Mouse (Mus musculus) lung, postnatal 0 days (tissue): ENCODE data around the gene Mpzl3. TPM values are rescaled to one million over a fixed set of nuclear protein-coding genes. Genes with fewer than 3 reads are reported as not detected.

Source experiments
- ATAC-seq: fragments of 200-750 bp; cut with Nextera tagmentation; 2 replicates; pipeline ENCODE4 v1.8.0; 2017; ENCODE audit warnings: moderate library complexity
- DNase-seq: peaks from one replicate; pipeline ENCODE4 v3.0.0-alpha.2; 2016; ENCODE audit warnings: low spot score
- H3K27ac ChIP-seq: fragments of 300-500 bp; sonication (generic); 2 replicates; pipeline ENCODE4 v1.5.1; 2014; ENCODE audit warnings: antibody characterized with exemption, mild to moderate bottlenecking, low read length, mixed read lengths
- H3K27me3 ChIP-seq: fragments of 300-500 bp; sonication (generic); replicated peaks from 2 replicates; pipeline ENCODE4 v1.6.1; 2014; ENCODE audit warnings: low read length, mixed read lengths; ENCODE audit not compliant: insufficient read depth
- H3K36me3 ChIP-seq: fragments of 300-500 bp; sonication (generic); 2 replicates; pipeline ENCODE4 v1.6.1; 2014; ENCODE audit warnings: low read length, mixed read lengths; ENCODE audit not compliant: insufficient read depth
- H3K4me1 ChIP-seq: fragments of 300-500 bp; sonication (generic); 2 replicates; pipeline ENCODE4 v1.6.1; 2014; ENCODE audit warnings: antibody characterized with exemption, low read depth, low read length, mixed read lengths; ENCODE audit not compliant: insufficient read depth
- H3K4me2 ChIP-seq: fragments of 300-500 bp; sonication (generic); replicated peaks from 2 replicates; pipeline ENCODE4 v1.6.1; 2014; ENCODE audit warnings: low read depth, mild to moderate bottlenecking, low read length, moderate library complexity, mixed read lengths
- H3K4me3 ChIP-seq: fragments of 300-500 bp; sonication (generic); 2 replicates; pipeline ENCODE4 v1.5.1; 2014; ENCODE audit warnings: low read depth, low read length
- H3K9ac ChIP-seq: fragments of 300-500 bp; sonication (generic); replicated peaks from 2 replicates; pipeline ENCODE4 v1.6.1; 2014; ENCODE audit warnings: low read depth, mild to moderate bottlenecking
- H3K9me3 ChIP-seq: fragments of 300-500 bp; sonication (generic); 2 replicates; pipeline ENCODE4 v1.6.1; 2016; ENCODE audit warnings: low read length, mixed read lengths
- CTCF ChIP-seq: IDR thresholded peaks from 2 replicates; pipeline ENCODE4 v1.5.1; 2016; ENCODE audit warnings: antibody characterized with exemption, mild to moderate bottlenecking
- EP300 ChIP-seq: IDR thresholded peaks from 2 replicates; pipeline ENCODE4 v1.6.1; 2016; ENCODE audit warnings: antibody characterized with exemption, mild to moderate bottlenecking, control low read depth
- WGBS: fragments of 180-500 bp; shearing (Covaris S2); extraction: QIAGEN DNeasy Blood & Tissue Kit; methylation state at CpG from one replicate; pipeline ENCODE4 v1.1.7; 2014; 5-methylcytosine and 5-hydroxymethylcytosine counted together
- polyA plus RNA-seq: library from polyadenylated mRNA; unstranded; fragments of >200 nt; fragmentation: Nextera tagmentation; extraction: Ambion mirVana; gene quantifications from 2 replicates; pipeline ENCODE4 v1.2.1, GENCODE M21; 2015

Gene Mpzl3
- polyA plus RNA-seq, 1 experiment from 2014 or later = 2.0 TPM

DNA sequence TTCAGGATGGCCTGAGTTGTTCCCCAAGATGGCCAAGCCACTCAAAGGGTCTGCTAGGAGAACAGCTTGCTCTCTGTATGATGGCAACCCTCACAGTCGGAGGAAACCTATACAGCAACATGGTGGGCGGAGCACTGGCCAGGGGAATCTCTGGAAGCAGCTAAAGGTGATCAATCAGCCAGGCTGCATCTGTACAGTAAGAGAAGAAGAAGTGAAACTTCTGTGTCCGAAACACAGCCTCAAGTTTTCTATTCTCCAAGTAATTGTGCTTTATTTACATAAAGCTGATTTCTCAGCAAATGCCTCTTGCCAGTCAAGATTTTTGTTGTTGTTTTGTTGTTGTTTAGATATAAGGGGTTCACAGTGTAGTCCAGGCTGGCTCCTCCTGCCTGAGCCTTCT is 22.9 kb downstream of the Mpzl3 start:
- no peaks in the 10 kb centered on the region for H3K27me3 ChIP-seq
- no peak overlapping the region for H3K9ac ChIP-seq
- ATAC-seq (no peak), DNase-seq (no peak)
- no peak overlapping the region for H3K4me3 ChIP-seq
- no peak for TF ChIP-seq EP300
- H3K27ac ChIP-seq = no peak overlapping the region
- H3K4me1 ChIP-seq = no peaks in the 10 kb centered on the region
- 53% methylated on average over 3 of the region's 3 CpGs for WGBS
- no peaks in the 10 kb centered on the region for H3K36me3 ChIP-seq
- no peak overlapping the region for H3K4me2 ChIP-seq
- H3K9me3 ChIP-seq = no peaks in the 10 kb centered on the region

- no peaks in the 10 kb centered on the region for H3K4me1 ChIP-seq
- H3K4me2 ChIP-seq = no peak within 1 kb of the TSS
- TF ChIP-seq EP300 = no peak
- no peak for TF ChIP-seq CTCF
- no peak for DNase-seq
- ATAC-seq = no peak
- H3K9me3 ChIP-seq = no peaks in the 10 kb centered on the region
- no peak within 1 kb of the TSS for H3K4me3 ChIP-seq
- no peaks in the 10 kb centered on the region for H3K27me3 ChIP-seq
- 86% methylated on average over 5 of the region's 5 CpGs for WGBS
- no peak within 1 kb of the TSS for H3K27ac ChIP-seq
- no peak within 1 kb of the TSS for H3K9ac ChIP-seq
- H3K36me3 ChIP-seq = no peaks in the 10 kb centered on the region
Observed at GRCm38 (mm10) chr9:45079011-45079410, 24.0 kb downstream of the Mpzl3 start, which contains the start of gene Jaml. Gene Jaml, plus strand, starts transcription at chr9:45079183.

DNA sequence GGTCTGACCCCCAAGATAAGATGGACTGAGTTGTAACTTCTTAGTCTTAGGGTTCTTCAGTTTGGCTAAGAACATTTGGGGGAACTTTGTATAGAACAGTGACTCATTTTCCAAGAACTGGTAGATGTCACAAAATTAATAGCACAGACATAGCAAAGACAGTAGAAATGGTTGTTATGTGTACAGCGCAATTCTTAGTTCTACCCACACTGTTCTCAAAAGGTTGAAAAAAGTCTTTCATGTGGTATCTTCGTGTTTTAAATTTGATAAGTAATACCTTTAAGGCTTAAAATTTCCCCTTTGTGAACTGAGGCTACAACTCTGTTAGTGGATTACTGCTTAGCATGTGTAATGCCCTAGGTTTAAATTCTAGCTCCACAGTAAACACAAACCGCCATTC is 28.1 kb downstream of the Mpzl3 start:
- H3K9ac ChIP-seq = no peak overlapping the region
- no peak overlapping the region for H3K4me2 ChIP-seq
- 82% methylated on average over 3 of the region's 3 CpGs for WGBS
- ATAC-seq = no peak
- H3K27me3 ChIP-seq = no peaks in the 10 kb centered on the region
- no peaks in the 10 kb centered on the region for H3K9me3 ChIP-seq
- no peak for TF ChIP-seq EP300
- DNase-seq = no peak
- no peak overlapping the region for H3K4me3 ChIP-seq
- no peak overlapping the region for H3K27ac ChIP-seq
- H3K36me3 ChIP-seq = no peaks in the 10 kb centered on the region
- no peaks in the 10 kb centered on the region for H3K4me1 ChIP-seq

- H3K9ac ChIP-seq = no peak overlapping the region
- no peaks in the 10 kb centered on the region for H3K4me1 ChIP-seq
- H3K4me3 ChIP-seq = no peak overlapping the region
- ATAC-seq = no peak
- H3K9me3 ChIP-seq = no peaks in the 10 kb centered on the region
- H3K36me3 ChIP-seq = no peaks in the 10 kb centered on the region
- no peaks in the 10 kb centered on the region for H3K27me3 ChIP-seq
- no peak overlapping the region for H3K27ac ChIP-seq
- H3K4me2 ChIP-seq = no peak overlapping the region
- 51% methylated on average over 5 of the region's 5 CpGs for WGBS
- TF ChIP-seq CTCF (no peak), EP300 (no peak)
- DNase-seq = peak; percentile 14
Observed at GRCm38 (mm10) chr9:45084556-45084955, 29.6 kb downstream of the Mpzl3 start.

DNA sequence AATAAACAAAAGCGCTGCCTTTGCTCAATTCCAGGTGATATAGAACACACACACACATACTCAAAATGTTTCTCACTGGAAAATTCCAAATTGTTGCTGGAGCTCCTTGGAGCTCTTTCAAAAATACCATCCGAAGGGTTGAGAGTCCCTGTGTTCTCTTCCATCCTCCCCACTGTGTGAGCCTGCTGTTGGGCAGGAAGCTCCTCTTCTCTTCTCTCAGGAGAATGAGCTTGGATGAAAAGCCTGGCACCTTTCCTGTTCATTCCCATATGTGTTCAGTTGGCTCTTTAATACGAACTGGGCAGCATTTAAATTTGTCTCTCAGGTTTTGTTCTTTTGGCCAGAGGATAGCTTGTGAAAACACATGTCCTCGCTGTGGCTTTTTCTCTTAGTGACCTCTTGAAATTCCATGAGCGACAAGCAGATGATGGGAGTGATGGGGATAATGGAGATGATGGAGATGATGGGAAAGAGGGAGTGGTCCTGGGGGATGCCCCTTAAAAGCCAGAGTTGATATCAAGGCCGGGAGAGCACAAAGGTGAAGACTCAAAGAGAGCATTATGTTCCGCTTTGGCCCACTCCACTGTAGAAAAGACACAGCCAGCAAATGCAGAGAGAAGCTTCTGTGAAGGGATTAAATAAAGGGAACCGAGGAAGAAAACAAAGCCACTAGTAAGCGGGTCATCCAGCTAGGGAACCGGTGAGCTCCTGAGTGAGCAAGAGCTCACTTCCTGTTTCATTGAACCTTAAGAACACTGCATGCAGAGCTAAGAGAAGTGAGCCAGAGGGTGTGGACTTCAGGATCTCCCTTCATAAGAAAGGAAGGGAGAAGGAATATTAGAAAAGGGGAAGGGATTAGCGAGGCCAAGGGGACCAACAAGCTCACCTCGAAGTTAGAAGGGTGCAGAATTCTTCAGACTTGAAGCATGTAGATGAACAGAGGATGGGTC is 31.0 kb downstream of the Mpzl3 start:
- TF ChIP-seq CTCF (no peak), EP300 (no peak)
- H3K9me3 ChIP-seq = no peaks in the 10 kb centered on the region
- H3K36me3 ChIP-seq = no peaks in the 10 kb centered on the region
- no peaks in the 10 kb centered on the region for H3K27me3 ChIP-seq
- ATAC-seq = no peak
- H3K4me2 ChIP-seq = no peak overlapping the region
- WGBS = 74% methylated on average over 12 of the region's 12 CpGs
- H3K9ac ChIP-seq = no peak overlapping the region
- H3K4me1 ChIP-seq = no peaks in the 10 kb centered on the region
- no peak overlapping the region for H3K27ac ChIP-seq
- no peak overlapping the region for H3K4me3 ChIP-seq
- peak; percentile 24 for DNase-seq

DNA sequence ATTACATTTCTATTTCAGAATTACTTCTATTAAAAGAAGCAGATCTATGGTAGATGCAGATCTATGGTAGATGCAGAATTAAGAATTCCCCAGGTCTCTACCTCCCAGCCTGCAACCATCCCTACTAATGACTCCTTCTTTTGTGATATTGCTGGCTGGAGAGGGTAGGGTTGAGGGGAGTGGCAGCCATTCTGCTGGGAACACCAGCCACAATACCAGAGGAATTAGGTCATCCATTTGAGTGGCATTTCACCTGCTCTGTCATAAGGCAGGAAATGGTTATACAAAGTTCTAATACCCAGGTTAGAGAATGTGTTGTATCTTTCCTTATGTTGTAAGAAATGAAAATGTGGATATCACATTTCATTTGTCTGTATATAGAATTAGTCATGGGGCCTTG is 33.1 kb downstream of the Mpzl3 start:
- no peak for TF ChIP-seq EP300
- TF ChIP-seq CTCF = no peak
- ATAC-seq (peak; percentile 62), DNase-seq (peak; percentile 46)
- H3K4me2 ChIP-seq = no peak overlapping the region
- no peak overlapping the region for H3K4me3 ChIP-seq
- H3K36me3 ChIP-seq = no peaks in the 10 kb centered on the region
- H3K27ac ChIP-seq = no peak overlapping the region
- no peaks in the 10 kb centered on the region for H3K9me3 ChIP-seq
- no peak overlapping the region for H3K9ac ChIP-seq
- no peaks in the 10 kb centered on the region for H3K27me3 ChIP-seq
- H3K4me1 ChIP-seq = no peaks in the 10 kb centered on the region
